Mouse (Mus musculus) macrophage (primary cell): ENCODE measurements around the gene Olfr1355. TPM values are rescaled to one million over a fixed set of nuclear protein-coding genes. Genes with fewer than 3 reads are reported as not detected.
"Not testable (repeated sequence)": the region's sequence is repeated elsewhere in the genome, so short reads cannot be mapped to it uniquely, and the experiment has no call there.

Experiments used
- H3K27ac ChIP-seq: fragments of 350-480 bp; formaldehyde crosslinking; 2 replicates; pipeline ENCODE4 v1.9.0; 2021
- H3K36me3 ChIP-seq: fragments of 350-480 bp; formaldehyde crosslinking; 2 replicates; pipeline ENCODE4 v1.9.0; 2021; ENCODE audit errors: inconsistent target
- H3K4me3 ChIP-seq: fragments of 350-480 bp; formaldehyde crosslinking; 2 replicates; pipeline ENCODE4 v1.9.0; 2021; ENCODE audit errors: inconsistent target
- H3K79me2 ChIP-seq: fragments of 350-480 bp; formaldehyde crosslinking; 2 replicates; pipeline ENCODE4 v1.9.0; 2021; ENCODE audit errors: inconsistent target
- WGBS: methylation state at CpG from one replicate; pipeline ENCODE4 v1.1.7; 2026; ENCODE audit warnings: inconsistent platforms; ENCODE audit not compliant: missing documents; 5-methylcytosine and 5-hydroxymethylcytosine counted together
- polyA plus RNA-seq: library from polyadenylated mRNA; stranded (reverse); fragments of 250-400 nt; gene quantifications from 3 replicates; pipeline ENCODE4 v1.2.4, GENCODE M21; 2018; ENCODE audit warnings: inconsistent platforms
- total RNA-seq, 78 experiments: library from RNA; depleted of rRNA; stranded (reverse); fragments of 250-400 nt; gene quantifications; 1 replicate in 9 of 78; 2 replicates in 24 of 78; 3 replicates in 43 of 78; 4 replicates in 2 of 78; pipeline ENCODE4 v1.2.4; 2018; ENCODE audit warnings: inconsistent platforms in 56 of 78

Olfr1355 gene
- total RNA-seq (2018; cell fraction: chromatin; rRNA removed): not detected
- not detected for total RNA-seq (2018; cell fraction: cytosol; rRNA removed)
- not detected for total RNA-seq (2018; cell fraction: nucleus; rRNA removed)
- not detected in 3 replicates for polyA plus RNA-seq

GRCm38 (mm10) chr10:78875240-78875639 lies at the start of gene Olfr1355:
TSS of gene Olfr1355 (plus strand) at chr10:78875540.
- no peaks in the 10 kb centered on the region for H3K79me2 ChIP-seq
- H3K36me3 ChIP-seq: no peaks in the 10 kb centered on the region
- H3K27ac ChIP-seq: no peak within 1 kb of the TSS
- H3K4me3 ChIP-seq: no peak within 1 kb of the TSS
- 54% methylated on average over 2 of the region's 2 CpGs for WGBS

- not testable (repeated sequence) for H3K4me3 ChIP-seq, H3K36me3 ChIP-seq, H3K79me2 ChIP-seq, H3K27ac ChIP-seq
- 94% methylated on average over 12 of the region's 12 CpGs for WGBS
Measured at GRCm38 (mm10) chr10:78840456-78840855, 34.9 kb upstream of the Olfr1355 start.

GRCm38 (mm10) chr10:78852066-78852465 lies 23.3 kb upstream of the Olfr1355 start, which contains the start of gene Olfr1356:
TSS of gene Olfr1356 (minus strand) at chr10:78852166.
- WGBS: 89% methylated on average over 2 of the region's 2 CpGs
- no peak within 1 kb of the TSS for H3K4me3 ChIP-seq
- no peaks in the 10 kb centered on the region for H3K36me3 ChIP-seq

GRCm38 (mm10) chr10:78912871-78913270 lies 37.5 kb downstream of the Olfr1355 start, which contains the start of gene Olfr1354:
TSS of gene Olfr1354 (plus strand) at chr10:78913171.
- not testable (repeated sequence) for H3K27ac ChIP-seq, H3K79me2 ChIP-seq, H3K36me3 ChIP-seq, H3K4me3 ChIP-seq
- WGBS: 71% methylated on average over 1 of the region's 1 CpGs

More at GRCm38 (mm10) chr10:78852066-78852465, 23.3 kb upstream of the Olfr1355 start, which contains the start of gene Olfr1356:
- no peak within 1 kb of the TSS for H3K27ac ChIP-seq
- H3K79me2 ChIP-seq: no peaks in the 10 kb centered on the region

Other genes with a start within 250 kb of the Olfr1355 start
- not detected in 3 replicates for gene Casp14, start 157.2 kb upstream of the Olfr1355 start, polyA plus RNA-seq
- not detected in 3 replicates for gene Ccdc105, start 122.5 kb upstream of the Olfr1355 start, polyA plus RNA-seq
- gene Slc1a6, start 95.0 kb upstream of the Olfr1355 start, polyA plus RNA-seq: not detected in 3 replicates
- gene Olfr1356, start 23.4 kb upstream of the Olfr1355 start, polyA plus RNA-seq: not detected in 3 replicates
- gene Olfr1354, start 37.6 kb downstream of the Olfr1355 start, polyA plus RNA-seq: not detected in 3 replicates
- gene Olfr8, start 75.1 kb downstream of the Olfr1355 start, polyA plus RNA-seq: not detected in 3 replicates
- gene Olfr1353, start 87.8 kb downstream of the Olfr1355 start, polyA plus RNA-seq: not detected in 3 replicates
- gene Olfr1352, start 105.5 kb downstream of the Olfr1355 start, polyA plus RNA-seq: not detected in 3 replicates
- gene Olfr1351, start 136.9 kb downstream of the Olfr1355 start, polyA plus RNA-seq: not detected in 3 replicates
- gene Olfr57, start 153.2 kb downstream of the Olfr1355 start, polyA plus RNA-seq: not detected in 3 replicates
- 4.2 to 6.6 TPM (median 4.8 TPM) in 3 replicates for gene 2610008E11Rik, start 222.1 kb downstream of the Olfr1355 start, polyA plus RNA-seq